Mouse (Mus musculus) lung, adult 2 months (tissue): Measurements from ENCODE around the gene Tmem88b.

Experiments
- CTCF ChIP-seq: fragments of 200-500 bp; IDR thresholded peaks from 2 replicates; pipeline ENCODE4 v1.5.1; 2011; ENCODE audit warnings: mild to moderate bottlenecking, low read length, control low read depth; ENCODE audit not compliant: insufficient read depth
- POLR2A ChIP-seq: fragments of 200-500 bp; IDR thresholded peaks from 2 replicates; pipeline ENCODE4 v1.6.1; 2011; ENCODE audit warnings: low read depth, mild to moderate bottlenecking, control low read depth, low read length, borderline replicate concordance; ENCODE audit errors: extremely low read depth

DNA sequence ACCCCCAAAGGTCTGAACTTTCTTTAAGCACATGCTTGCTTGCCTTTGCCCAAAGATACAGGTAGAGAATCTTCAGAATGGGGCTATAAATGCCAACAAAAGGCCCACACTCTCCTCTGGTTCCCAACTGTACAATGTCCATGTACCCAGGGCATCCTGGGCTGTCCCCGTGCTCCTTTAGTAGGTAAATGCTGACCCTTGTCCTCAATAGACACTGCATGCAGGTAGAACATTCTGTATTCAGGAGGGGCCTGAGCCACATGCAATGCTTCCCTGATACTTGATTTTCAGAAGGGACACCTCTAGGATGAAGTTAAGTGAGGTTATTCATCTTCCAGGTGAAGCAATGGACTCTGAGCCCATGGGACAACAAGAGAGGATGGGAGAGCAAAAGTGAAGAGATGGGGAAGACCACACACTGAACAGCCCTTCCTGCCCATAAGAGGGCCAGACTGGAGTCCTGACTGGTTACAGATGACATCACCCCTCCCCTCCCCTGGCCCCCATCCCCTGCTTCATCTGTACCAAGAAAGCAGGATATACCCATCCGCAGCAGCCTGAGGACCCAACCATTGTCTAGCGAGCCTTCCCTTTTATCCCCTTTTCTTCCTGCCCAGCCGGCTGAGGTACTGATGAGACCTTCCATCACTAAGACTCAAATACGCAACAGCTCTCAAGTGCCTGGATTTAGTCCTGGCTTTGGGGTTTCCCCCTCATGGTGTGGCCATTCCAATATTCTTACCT lies 12.2 kb downstream of the Tmem88b start:
- TF ChIP-seq CTCF = no peak
- TF ChIP-seq POLR2A = no peak
